Mouse (Mus musculus): Measurements from ENCODE around the gene Eif4g1. TPM values are rescaled to one million over a fixed set of nuclear protein-coding genes. Genes with fewer than 3 reads are reported as not detected.
"Not testable (repeated sequence)": the region's sequence is repeated elsewhere in the genome, so short reads cannot be mapped to it uniquely, and the experiment has no call there.

Gene Eif4g1
- total RNA-seq (2022) = 100 to 1,000 TPM; 388 to 519 (median 472) TPM

- DNase-seq (ENCODE audit: low spot score) = not testable (repeated sequence)
Measured at GRCm38 (mm10) chr16:20668013-20668412, at the start of gene Eif4g1. Eif4g1 (plus strand) TSS chr16:20668313.

DNA sequence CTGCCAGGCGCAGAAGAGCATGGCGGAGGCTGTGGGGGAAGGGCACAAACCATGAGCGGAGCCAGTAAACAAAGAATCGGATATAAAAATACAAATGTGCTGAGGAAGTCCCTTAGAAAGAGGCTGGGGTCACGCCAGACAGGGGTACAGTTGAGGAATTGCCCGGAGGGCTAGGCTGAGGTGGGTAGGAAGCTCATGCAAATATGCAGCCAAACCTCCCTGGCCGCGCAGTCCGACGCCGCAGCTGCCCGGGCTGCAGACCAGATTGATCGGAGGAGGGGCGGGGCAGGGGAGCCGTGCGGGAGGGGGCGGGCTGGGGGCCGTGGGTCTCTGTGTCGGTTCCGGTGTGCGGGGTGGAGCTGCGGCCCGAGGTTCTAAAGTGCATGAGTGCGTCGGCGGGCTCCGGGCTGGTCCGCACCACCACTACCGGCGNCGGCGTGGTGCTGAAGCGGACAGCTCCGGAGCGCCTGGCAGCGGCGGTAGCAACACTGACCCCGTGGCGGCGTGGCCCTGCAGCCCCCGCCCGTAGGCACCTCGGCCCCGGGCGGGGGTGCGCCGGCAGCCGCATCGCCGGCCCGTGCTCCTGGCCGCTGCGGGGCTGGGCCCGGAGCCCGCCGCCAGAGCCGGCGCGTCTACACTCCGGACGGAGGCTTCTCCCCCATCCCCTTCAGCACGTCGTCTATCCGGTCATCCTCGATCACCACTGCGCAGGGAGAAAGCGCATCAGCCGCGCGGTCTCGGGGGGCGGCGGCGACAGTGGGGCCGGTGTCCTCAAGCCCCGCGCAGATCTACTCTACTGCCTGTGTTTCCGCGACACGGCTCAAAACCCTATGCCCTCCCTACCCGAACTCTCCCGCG lies 48.3 kb upstream of the Eif4g1 start:
- no peak for DNase-seq (ENCODE audit: low spot score)

DNA sequence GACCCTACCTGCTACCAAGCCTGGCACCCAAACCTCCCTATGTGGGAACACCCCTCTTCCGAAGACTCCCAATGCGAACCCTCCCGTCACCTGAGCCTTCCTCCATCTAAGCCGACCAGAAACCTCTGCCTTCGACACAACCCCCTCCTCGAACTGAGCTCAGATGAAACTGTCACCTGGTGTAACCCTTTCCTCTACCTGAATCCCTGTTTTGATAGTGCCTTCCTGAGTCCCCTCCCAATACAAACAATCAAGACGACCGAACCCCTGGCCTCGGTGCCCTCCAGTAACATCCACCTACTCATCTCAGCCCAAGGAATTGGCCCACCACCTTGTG lies 47.7 kb upstream of the Eif4g1 start:
- DNase-seq (ENCODE audit: low spot score) = no peak

- DNase-seq (ENCODE audit: low spot score) = no peak
Measured at GRCm38 (mm10) chr16:20620751-20621190, 47.3 kb upstream of the Eif4g1 start.

DNA sequence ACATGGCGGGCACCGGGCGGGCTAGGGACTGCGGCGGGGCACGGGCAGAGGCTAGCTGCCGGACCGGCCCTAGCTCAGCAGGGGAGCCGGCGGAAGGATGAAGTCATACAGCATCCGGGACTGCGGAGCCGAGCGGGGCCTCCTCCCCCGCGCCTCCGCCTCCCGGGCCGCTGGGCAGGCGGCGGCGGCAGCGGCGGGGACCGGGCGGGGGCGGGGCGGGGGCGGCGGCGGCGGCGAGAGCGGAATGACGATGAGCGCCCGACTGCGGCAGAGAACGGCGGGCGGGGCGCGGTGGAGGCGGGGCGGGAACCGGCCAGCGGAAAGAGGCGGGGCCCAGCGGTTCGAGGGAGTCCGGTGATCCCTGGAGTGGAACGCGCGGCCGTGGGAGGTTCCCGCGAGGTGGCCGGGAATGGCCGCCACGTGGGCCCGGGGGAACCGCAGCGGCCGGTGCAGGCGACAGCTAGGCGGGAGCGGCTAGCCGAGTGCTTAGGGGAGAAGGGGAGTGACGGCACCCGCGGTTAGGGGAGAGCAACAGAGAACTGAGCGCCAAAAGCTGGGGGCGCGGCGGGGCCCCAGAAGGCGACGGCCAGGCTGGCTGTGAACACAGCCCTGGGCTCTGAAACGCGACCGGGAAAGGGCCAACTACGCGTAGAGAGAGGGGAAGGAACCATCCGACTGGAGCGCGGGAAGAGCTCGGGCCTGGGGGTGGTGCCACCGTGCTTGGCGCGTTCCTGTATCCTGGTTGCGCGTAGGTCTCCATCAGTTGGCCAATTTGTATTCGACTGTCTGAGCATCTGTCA lies 46.7 kb upstream of the Eif4g1 start, which contains the start of gene Camk2n2:
Camk2n2 (minus strand) TSS at position 97 of the 800 bp plus-strand sequence.
- peak; percentile 40 for DNase-seq (ENCODE audit: low spot score)

- DNase-seq (ENCODE audit: low spot score) = peak; percentile 41
Measured at GRCm38 (mm10) chr16:20621991-20622685, 46.0 kb upstream of the Eif4g1 start.

DNA sequence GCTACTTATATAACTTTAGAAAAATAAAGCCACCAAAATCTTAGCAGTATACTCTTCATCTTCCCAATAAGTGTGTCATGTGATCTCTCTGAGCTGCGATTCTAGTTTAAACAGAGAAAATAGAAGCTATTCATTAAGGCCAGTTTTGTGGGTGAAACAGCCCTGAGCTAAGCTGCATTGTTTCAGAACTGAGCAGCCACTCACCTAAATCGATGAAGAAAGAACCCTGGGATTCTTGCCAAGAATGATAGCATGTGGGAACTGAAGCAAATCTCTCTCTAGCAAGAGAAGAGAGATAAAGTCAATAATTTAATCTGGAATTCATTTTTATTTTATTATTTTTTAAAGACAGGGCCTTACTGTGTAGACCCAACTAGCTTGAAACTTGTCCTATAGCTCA lies 44.9 kb upstream of the Eif4g1 start:
- DNase-seq (ENCODE audit: low spot score) = no peak

DNA sequence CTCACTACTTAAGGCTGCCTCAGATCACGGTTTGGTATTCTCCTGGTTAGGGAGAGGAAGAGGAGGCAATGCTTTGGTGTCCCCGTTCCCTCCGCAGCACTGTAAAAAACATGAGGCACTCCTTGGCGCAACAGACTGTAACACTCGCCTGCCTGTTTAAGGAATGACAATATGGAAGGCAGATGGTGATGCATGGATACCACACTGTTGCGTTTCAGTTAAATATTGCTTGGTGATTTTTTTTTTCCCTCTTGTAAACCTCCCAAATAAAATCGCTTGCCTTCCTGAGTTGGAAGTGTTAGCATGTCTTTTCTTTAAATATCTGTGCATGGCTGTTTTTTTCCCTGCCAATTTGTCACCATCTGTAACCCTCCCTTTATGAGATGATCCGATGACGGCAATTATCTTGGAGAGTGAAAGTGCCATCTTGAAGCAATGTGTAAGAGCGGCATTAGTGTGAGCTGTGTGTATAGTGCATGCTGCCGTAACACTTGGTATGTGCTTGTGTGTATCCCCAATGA lies 39.2 kb upstream of the Eif4g1 start:
- DNase-seq (ENCODE audit: low spot score) = no peak

- no peak for DNase-seq (ENCODE audit: low spot score)
Measured at GRCm38 (mm10) chr16:20629731-20630634, 38.1 kb upstream of the Eif4g1 start, which contains the start of gene Ece2. Ece2 (plus strand) TSS chr16:20629828.

DNA sequence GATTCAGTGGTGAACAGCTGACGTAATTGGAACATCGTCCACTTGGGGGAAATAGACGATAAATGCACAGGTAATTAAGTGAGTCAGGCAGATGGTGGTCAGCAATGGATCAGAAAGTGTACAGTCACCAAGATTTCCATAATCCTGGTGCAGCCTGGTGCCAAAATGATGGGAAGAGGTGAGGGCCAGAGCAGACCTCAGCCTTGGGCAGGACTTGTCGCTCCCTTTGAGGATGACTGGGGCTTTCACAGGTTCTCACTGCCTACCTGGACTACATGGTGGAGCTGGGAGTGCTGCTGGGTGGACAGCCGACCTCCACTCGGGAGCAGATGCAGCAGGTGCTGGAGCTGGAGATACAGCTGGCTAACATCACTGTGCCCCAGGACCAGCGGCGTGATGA lies 30.7 kb upstream of the Eif4g1 start:
- no peak for DNase-seq (ENCODE audit: low spot score)

GRCm38 (mm10) chr16:20638367-20638766 lies 29.7 kb upstream of the Eif4g1 start:
- no peak for DNase-seq (ENCODE audit: low spot score)

DNA sequence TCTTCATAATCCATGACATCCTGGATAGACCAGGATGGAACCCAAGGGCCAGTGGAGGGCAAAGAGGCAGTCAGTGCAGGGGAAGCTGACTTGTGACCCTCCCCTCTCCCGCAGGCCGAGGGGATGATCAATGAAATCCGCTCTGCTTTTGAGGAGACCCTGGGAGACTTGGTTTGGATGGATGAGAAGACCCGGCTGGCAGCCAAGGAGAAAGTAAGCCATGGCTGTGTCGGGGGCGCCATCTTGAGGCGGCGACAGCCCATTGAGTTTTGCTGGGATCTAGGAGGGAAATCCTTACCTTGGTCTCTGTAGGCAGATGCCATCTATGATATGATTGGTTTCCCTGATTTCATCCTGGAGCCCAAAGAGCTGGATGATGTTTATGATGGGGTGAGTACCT lies 26.0 kb upstream of the Eif4g1 start:
- DNase-seq (ENCODE audit: low spot score) = peak; percentile 67

GRCm38 (mm10) chr16:20643911-20644310 lies 24.2 kb upstream of the Eif4g1 start:
- DNase-seq (ENCODE audit: low spot score) = no peak

- DNase-seq (ENCODE audit: low spot score) = peak; percentile 98
Measured at GRCm38 (mm10) chr16:20651076-20651946, 16.8 kb upstream of the Eif4g1 start, which contains the start of gene Psmd2. Psmd2 (plus strand) TSS chr16:20651652.

DNA sequence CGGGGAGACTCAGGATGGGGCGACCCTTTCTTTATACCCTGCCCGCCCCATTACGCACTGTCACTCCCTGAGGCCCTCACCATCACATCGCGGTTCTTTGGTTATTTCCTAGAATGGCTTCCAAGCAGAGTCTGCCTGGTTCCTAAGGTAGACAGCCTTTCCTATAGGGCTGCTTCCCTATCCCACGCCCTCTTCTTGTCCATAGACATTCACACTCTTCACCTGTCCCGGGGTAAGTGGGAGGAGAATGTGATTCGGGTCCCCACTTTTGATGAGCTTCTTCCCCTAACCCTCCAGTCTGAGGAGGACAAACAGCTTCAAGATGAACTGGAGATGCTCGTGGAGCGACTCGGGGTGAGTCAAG lies 16.2 kb upstream of the Eif4g1 start:
- DNase-seq (ENCODE audit: low spot score) = no peak

DNA sequence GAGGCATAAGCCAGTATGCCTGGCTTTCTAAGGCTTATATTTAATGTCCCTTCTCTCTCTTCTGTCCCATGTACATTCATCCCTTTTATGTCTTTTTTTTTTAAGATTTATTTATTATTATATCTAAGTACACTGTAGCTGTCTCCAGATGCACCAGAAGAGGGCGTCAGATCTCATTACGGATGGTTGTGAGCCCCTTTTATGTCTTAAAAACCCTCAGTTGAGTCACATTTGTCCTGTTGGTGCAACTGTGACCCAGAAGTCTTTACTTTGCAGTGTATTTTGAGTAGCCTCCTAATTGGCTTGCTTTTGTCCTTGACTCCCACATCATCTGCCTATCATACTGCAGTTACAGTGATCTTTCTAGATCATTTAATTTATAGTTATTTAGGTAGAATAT lies 14.8 kb upstream of the Eif4g1 start:
- no peak for DNase-seq (ENCODE audit: low spot score)

GRCm38 (mm10) chr16:20657661-20658060 lies 10.5 kb upstream of the Eif4g1 start:
- no peak for DNase-seq (ENCODE audit: low spot score)

DNA sequence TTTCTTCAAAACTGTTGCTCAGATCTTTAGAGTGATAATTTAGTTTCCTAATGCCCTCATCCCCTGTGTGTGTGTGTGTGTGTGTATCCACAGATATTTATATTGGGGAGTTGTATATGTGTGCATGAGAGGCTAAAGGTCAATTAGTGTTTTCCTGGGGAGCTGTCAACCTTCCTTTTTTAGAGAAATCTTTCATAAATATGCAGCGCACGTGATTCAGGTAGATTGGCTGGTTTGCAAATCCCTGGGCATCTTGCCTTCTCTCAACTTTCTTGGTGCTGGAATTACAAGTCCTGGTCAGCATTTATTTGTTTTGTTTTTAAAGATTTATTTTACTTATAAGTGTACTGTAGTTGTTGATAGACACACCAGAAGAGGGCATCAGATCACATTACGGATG lies 2.2 kb downstream of the Eif4g1 start:
- no peak for DNase-seq (ENCODE audit: low spot score)

GRCm38 (mm10) chr16:20671886-20672285 lies 3.8 kb downstream of the Eif4g1 start:
- no peak for DNase-seq (ENCODE audit: low spot score)

DNA sequence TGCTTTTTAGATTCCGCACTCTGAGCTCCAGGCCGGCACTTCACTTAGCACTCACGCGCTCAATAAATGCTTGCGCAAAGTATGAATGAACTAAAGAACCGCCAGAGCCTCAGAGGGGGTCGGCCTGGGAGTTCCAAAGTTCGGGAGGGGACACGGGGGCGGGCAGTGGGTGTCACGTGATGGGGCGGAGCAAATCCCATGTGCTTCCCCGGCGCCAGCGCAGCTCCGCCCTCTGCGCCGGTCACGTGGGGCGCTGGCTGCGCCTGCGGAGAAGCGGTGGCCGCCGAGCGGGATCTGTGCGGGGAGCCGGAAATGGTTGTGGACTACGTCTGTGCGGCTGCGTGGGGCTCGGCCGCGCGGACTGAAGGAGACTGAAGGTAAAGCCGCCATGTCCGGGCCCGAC lies 4.4 kb downstream of the Eif4g1 start:
- peak; percentile 95 for DNase-seq (ENCODE audit: low spot score)
